Mouse (Mus musculus): ENCODE results near the gene Serpina7.

DNA sequence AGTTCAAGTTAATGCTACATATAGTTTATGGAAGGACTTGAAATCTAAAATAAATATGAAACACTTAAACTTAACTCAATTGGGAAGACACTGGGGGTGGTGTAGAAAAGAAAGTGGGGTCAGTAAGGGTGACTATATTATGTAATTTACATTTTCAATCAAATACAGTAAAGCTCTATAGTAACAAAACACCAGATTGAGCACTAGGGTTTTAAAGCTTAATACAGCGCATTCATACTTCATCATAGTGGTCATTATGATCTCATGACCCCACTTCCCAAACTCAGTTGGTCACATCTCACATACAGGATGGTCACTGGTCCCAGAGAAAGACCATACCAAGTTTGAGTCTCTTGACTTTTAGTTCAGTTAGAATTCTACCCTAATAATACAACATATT, 907 bp upstream of the Serpina7 start, which contains the start of gene 4930513O06Rik:
- TF ChIP-seq POLR2A (IDR thresholded peaks at IDR 0.05; ENCODE audit: extremely low read depth, insufficient read depth, low read length) (no peak), CTCF (IDR thresholded peaks at IDR 0.05; ENCODE audit: low read depth, low read length) (no peak)
